Mouse (Mus musculus) frontal cortex, postnatal 10 days (tissue): Measurements from ENCODE around the gene Gstm2.
A peak's percentile ranks its signal among the peaks of the same experiment; 100 is the strongest.

Experiments
- DNase-seq, 2 experiments: peaks; one replicate each; pipeline ENCODE4 v3.0.0; 2022; ENCODE audit warnings: low spot score in 2 of 2, mixed read lengths in 1 of 2

Gstm2 gene

GRCm38 (mm10) chr3:107943239-107943990 lies 42.8 kb downstream of the Gstm2 start, which contains the start of gene Gstm6:
Gstm6 (minus strand) TSS chr3:107943749.
- DNase-seq, result no peak

GRCm38 (mm10) chr3:107941261-107941660 lies 45.0 kb downstream of the Gstm2 start:
- DNase-seq, result no peak

DNA sequence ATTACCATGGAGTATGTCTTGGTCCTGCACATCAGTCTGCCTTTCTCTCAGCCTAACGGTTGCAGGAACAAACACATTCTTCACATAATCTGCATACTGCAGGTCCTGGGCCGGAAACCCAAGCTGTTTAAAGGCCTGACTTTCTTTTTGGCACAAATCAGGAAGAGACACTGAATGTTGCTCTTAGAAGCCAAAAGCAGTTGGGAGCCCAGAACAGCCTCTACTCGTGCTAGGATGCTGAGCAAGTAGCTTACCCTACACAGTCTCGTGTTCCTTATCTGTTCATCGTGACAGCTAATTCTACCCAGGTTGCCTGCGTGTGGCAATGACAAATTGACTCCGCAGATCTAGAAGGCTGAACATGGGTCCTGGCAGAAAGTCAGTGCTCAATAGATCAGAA lies 45.7 kb downstream of the Gstm2 start:
- no peak for DNase-seq

- peak in 1 of 2 experiments; percentile 54 for DNase-seq
These were observed 46.4 kb downstream of the Gstm2 start for GRCm38 (mm10) chr3:107939830-107940229.

- DNase-seq, result peak in 1 of 2 experiments; percentile 53
These were observed 46.9 kb downstream of the Gstm2 start for GRCm38 (mm10) chr3:107939403-107939802.

DNA sequence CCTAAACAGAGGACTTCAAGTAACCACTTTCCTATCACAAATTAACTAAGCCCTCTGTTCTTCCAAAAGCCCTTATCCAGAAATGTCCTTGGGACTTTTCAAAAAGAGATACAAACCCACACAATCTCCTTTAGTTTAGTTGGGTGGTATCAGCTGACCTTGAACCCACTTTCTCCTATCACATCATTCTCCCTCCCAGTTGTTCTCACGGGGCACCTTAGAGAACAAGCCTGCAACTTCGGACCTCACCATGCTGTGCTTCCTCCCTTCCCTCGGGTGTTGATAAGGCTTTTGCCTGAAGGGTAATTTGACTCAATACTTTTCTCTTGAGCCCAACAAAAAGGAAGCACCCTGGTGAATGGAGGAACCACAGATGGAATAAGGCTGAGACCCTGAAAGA lies 50.4 kb downstream of the Gstm2 start:
- DNase-seq, result no peak

DNA sequence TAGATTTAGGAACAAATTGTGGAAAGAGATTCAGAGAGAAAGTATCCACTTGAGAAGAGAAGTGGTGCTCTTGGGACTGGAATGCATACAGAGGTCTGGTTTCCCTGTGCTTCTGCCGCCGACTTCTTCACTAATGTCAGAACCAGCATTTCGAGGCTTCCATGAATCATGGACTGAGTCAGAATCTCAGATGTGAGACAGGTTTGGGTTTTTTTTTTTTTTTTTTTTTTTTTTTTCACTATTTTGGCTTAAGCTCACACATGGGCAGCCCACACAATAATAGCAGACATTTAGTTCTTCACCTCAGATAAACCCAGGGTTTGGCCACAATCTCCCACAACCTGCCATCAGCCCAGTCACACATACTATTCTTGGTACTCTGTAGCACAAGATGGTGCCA lies 51.0 kb downstream of the Gstm2 start:
- DNase-seq, result no peak

DNA sequence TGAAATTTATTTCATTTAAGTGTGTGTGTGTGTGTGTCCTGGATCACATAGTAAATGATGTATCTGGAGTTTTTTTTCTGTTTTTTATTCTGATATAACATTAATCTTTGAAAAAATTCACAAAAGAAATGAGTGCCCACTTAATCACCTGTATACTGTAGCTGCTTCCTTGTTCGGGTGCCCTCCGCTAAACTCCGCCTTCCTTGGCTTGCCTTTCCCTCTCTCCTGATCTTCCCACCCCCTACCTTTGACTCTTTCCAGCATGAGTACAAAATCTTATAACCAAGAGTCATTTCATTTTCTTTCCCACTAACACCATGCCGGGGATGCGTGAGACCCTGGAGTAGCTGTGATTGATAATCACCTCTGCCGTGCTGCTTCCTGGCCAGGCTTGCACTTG lies 54.1 kb downstream of the Gstm2 start:
- no peak for DNase-seq
